Mouse (Mus musculus): ENCODE data around the gene Gldc. TPM values are rescaled to one million over a fixed set of nuclear protein-coding genes. Genes with fewer than 3 reads are reported as not detected.
"Not testable (repeated sequence)": the region's sequence is repeated elsewhere in the genome, so short reads cannot be mapped to it uniquely, and the experiment has no call there.

Gene Gldc
- polyA plus RNA-seq (2016; fragmentation: Nextera tagmentation; extraction: Ambion mirVana) = 48.4 and 49.3 TPM in 2 replicates

DNA sequence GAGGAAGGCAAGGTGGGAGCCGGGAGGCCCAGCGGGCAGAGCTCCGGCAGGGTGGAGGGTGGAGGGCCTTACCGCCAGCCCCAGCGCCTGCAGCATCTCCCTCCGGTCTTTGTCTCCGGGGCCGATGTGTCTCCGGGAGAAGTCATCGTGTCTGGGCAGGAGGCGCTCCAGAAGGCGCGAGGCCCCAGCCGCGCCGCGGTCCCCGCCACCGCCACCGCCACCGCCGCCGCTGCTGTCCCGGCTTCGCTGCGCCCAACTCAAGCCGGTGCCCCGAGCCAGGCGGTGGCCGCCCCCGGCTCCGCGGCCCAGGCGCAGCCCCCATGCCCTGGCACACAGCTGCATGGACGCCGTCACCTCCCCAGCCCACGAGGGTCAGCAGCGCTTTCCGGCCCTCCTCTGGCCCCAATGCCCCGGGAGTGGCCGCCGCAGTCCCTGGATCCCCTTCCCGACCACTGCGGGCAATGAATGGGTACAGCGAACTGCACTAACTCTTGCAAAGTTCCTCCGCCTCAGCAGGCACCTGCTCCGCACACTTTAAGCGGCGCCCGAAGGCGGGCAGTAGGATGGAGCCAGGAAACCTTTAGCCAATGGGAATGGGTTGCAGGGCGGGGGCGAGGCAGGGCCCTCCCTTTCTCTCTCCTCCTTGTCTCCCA, at the start of gene Gldc:
TSS of gene Gldc (minus strand) at position 511 of the 653 bp plus-strand sequence.
- Histone ChIP-seq H3K27me3 (ENCODE audit: poor library complexity, severe bottlenecking) (peaks cover 17% of the 10 kb centered on the region), H3K27ac (peak within 1 kb of the TSS; percentile 96), H3K4me1 (peaks cover 34% of the 10 kb centered on the region), H3K4me3 (peak within 1 kb of the TSS; percentile 89), H3K36me3 (replicated peaks) (peaks cover 19% of the 10 kb centered on the region), H3K9me3 (0 out of 2 replicates have a peak, but pooled peaks cover 2% of the 10 kb centered on the region)
- under 1% methylated on average over 39 of the region's 53 CpGs for WGBS
- peak; percentile 87 for DNase-seq (ENCODE audit: extremely low spot score, low spot score)

DNA sequence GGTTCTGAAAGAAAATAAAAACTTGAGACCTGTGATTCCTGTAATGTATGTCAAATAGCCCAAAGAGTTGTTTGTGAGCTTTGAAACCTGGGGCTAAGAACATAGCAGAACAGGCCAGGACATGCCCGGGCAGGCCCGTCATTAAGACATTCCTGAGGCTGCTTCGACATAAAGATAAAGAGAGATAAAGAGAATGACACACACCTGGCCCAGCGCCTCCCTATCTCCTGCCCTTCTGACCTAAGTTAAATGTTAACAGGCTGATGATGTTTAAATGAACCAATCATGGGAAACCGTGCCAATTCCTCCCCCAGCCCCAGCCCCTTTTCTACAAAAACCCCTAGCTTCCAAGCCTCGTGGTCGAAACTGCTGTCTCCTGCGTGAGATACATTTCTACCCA, 47.4 kb upstream of the Gldc start:
- not testable (repeated sequence) for H3K4me1 ChIP-seq; H3K27ac ChIP-seq; H3K9me3 ChIP-seq; H3K27me3 ChIP-seq (ENCODE audit: poor library complexity, severe bottlenecking); H3K4me3 ChIP-seq; H3K36me3 ChIP-seq (replicated peaks); DNase-seq (ENCODE audit: extremely low spot score, low spot score)
- WGBS = 92% methylated on average over 8 of the region's 8 CpGs

DNA sequence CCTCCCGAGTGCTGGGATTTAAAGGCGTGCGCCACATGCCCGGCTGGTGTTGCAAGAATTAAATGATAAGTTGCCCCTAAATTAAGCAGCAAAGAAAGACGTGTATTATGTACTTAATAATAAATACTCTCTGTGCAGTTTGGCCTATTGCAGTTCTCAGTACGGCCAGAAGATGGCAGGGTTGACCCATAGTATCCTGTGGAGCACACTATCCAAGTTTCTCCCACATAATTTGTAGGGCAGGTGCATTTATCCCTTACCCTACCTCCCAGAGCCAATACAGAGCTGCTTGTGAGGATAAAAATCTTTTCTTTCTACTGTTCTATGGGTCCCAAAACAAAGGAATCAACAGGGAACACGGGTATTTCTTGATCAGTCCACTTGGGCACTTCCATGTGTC, 42.1 kb upstream of the Gldc start:
- Histone ChIP-seq H3K27ac (no peak overlapping the region), H3K27me3 (ENCODE audit: poor library complexity, severe bottlenecking) (no peaks in the 10 kb centered on the region), H3K4me1 (peaks cover 6% of the 10 kb centered on the region), H3K4me3 (no peak overlapping the region), H3K9me3 (no peaks in the 10 kb centered on the region), H3K36me3 (replicated peaks) (no peaks in the 10 kb centered on the region)
- 22% methylated on average over 7 of the region's 7 CpGs for WGBS
- DNase-seq (ENCODE audit: extremely low spot score, low spot score) = peak; percentile 49

GRCm38 (mm10) chr19:30216186-30216585, 41.0 kb upstream of the Gldc start:
- no peaks in the 10 kb centered on the region for H3K36me3 ChIP-seq (replicated peaks)
- H3K27ac ChIP-seq = no peak overlapping the region
- DNase-seq (ENCODE audit: extremely low spot score, low spot score) = no peak
- peaks cover 6% of the 10 kb centered on the region for H3K4me1 ChIP-seq
- H3K9me3 ChIP-seq = no peaks in the 10 kb centered on the region
- H3K27me3 ChIP-seq (ENCODE audit: poor library complexity, severe bottlenecking) = no peaks in the 10 kb centered on the region
- H3K4me3 ChIP-seq = no peak overlapping the region
- 83% methylated on average over 4 of the region's 4 CpGs for whole genome bisulfite sequencing

DNA sequence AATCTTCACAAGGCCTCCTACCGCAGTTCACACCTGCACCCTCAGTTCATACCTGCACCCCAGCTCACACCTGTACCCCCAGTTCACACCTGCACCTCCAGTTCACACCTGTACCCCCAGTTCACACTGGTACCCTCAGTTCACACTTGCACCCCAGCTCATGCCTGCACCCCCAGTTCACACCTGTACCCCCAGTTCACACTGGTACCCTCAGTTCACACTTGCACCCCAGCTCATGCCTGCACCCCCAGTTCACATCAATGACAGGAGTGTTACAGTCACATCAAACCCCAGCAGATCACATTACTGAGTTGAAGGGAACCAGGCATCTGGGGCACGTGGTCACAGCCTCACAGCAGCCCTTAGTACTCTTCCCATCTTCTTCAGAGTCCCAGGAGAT, 40.5 kb upstream of the Gldc start:
- not testable (repeated sequence) for DNase-seq (ENCODE audit: extremely low spot score, low spot score); H3K9me3 ChIP-seq; H3K36me3 ChIP-seq (replicated peaks); H3K27ac ChIP-seq; H3K27me3 ChIP-seq (ENCODE audit: poor library complexity, severe bottlenecking); H3K4me1 ChIP-seq; H3K4me3 ChIP-seq
- 70% methylated on average over 2 of the region's 2 CpGs for WGBS

- no peak overlapping the region for H3K27ac ChIP-seq
Measured at GRCm38 (mm10) chr19:30214026-30214425, 38.8 kb upstream of the Gldc start.

GRCm38 (mm10) chr19:30209006-30209405, 33.8 kb upstream of the Gldc start:
- H3K27ac ChIP-seq; H3K4me1 ChIP-seq; H3K27me3 ChIP-seq (ENCODE audit: poor library complexity, severe bottlenecking); H3K9me3 ChIP-seq; H3K4me3 ChIP-seq; H3K36me3 ChIP-seq (replicated peaks); DNase-seq (ENCODE audit: extremely low spot score, low spot score): not testable (repeated sequence)
- 86% methylated on average over 8 of the region's 8 CpGs for WGBS

More at GRCm38 (mm10) chr19:30214026-30214425, 38.8 kb upstream of the Gldc start:
- Histone ChIP-seq H3K4me3 (no peak overlapping the region), H3K4me1 (peaks cover 6% of the 10 kb centered on the region), H3K27me3 (ENCODE audit: poor library complexity, severe bottlenecking) (no peaks in the 10 kb centered on the region), H3K36me3 (replicated peaks) (no peaks in the 10 kb centered on the region), H3K9me3 (no peaks in the 10 kb centered on the region)
- 54% methylated on average over 2 of the region's 2 CpGs for WGBS
- DNase-seq (ENCODE audit: extremely low spot score, low spot score) = no peak

DNA sequence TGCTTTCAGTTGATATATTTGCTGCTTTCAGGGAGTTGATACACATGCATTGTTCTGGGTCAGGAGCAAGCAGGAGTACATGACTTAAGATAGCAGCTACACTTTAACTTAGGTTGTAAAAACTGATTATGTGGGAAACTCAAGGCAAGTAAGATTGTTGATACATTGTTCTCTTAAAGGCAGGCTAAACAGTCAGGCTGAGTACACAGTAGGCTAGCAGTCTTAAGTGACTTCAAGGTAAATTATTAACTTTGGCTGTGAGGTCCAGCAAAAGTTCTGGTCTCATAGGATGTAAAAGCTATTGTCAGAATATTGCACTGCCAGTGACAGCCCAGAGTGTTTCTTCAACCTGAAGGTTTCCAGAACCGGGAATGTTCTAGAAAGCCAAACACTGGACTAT, 31.8 kb upstream of the Gldc start:
- Histone ChIP-seq H3K4me3 (no peak overlapping the region), H3K27me3 (ENCODE audit: poor library complexity, severe bottlenecking) (peaks cover 4% of the 10 kb centered on the region; the same call in 1 of the 2 replicates), H3K27ac (no peak overlapping the region), H3K9me3 (no peaks in the 10 kb centered on the region), H3K36me3 (replicated peaks) (no peaks in the 10 kb centered on the region), H3K4me1 (no peaks in the 10 kb centered on the region)
- no peak for DNase-seq (ENCODE audit: extremely low spot score, low spot score)
- WGBS = 88% methylated on average over 1 of the region's 1 CpGs

DNA sequence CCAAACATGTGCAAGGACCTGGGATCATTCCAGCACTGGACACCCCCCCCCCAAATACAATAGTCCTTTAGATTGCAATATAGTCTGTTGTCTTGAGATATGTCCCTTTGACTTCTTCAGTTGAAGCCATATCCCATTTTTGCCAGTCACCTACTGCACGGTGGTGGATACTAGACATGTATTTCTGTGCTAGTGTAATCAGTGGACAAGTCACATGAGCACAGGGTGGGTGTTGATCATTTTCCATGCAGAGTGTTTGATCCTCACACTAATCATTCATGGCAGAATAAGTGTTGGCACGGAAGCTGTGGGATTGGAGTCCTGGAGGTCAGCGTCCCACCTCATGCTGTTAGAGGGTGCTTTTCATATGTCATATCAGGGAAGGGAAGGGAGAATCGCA, 30.6 kb upstream of the Gldc start:
- Histone ChIP-seq H3K9me3 (no peaks in the 10 kb centered on the region), H3K27ac (no peak overlapping the region), H3K27me3 (ENCODE audit: poor library complexity, severe bottlenecking) (peaks cover 4% of the 10 kb centered on the region; the same call in 1 of the 2 replicates), H3K36me3 (replicated peaks) (no peaks in the 10 kb centered on the region), H3K4me3 (no peak overlapping the region), H3K4me1 (no peaks in the 10 kb centered on the region)
- DNase-seq (ENCODE audit: extremely low spot score, low spot score) = no peak
- WGBS = 81% methylated on average over 4 of the region's 4 CpGs

DNA sequence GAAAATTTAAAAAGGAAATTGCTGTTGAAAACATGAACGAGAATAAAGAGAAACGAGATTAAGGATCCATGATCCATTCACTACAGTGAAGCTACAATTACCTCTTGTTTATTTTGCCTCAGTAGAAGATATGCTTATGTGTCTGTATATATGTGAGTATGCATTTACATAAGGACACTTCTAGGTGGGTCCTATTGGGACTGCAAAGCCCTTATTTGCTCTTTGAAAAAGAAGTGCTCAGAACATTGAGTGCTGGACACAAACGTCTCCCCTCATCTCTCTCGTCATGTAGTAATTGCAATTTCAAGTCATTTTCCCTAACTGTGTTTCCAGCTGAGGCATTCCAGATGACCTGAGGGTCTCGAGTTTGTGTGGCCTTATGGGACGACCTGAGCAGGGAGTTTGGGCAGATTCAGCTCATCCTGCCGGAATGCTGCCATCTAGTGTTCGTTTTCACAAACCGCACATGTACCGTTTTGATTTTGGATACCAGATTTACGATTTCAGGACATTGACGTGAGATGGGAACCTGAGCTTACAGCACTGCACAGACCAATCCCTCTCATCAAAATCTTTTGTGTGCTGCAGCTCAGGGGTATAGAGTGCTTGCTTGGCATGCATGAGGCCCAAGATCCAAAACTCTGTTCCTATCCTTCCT, 30.1 kb upstream of the Gldc start:
- H3K27me3 ChIP-seq (ENCODE audit: poor library complexity, severe bottlenecking) = peaks cover 4% of the 10 kb centered on the region; the same call in 1 of the 2 replicates
- H3K36me3 ChIP-seq (replicated peaks) = no peaks in the 10 kb centered on the region
- H3K9me3 ChIP-seq = no peaks in the 10 kb centered on the region
- 20% methylated on average over 12 of the region's 12 CpGs for WGBS
- H3K4me3 ChIP-seq = no peak overlapping the region
- DNase-seq (ENCODE audit: extremely low spot score, low spot score) = peak; percentile 67
- no peaks in the 10 kb centered on the region for H3K4me1 ChIP-seq
- no peak overlapping the region for H3K27ac ChIP-seq

- Histone ChIP-seq H3K36me3 (replicated peaks) (no peaks in the 10 kb centered on the region), H3K27me3 (ENCODE audit: poor library complexity, severe bottlenecking) (peaks cover 4% of the 10 kb centered on the region; the same call in 1 of the 2 replicates), H3K4me3 (no peak overlapping the region), H3K9me3 (no peaks in the 10 kb centered on the region), H3K4me1 (no peaks in the 10 kb centered on the region), H3K27ac (no peak overlapping the region)
- 88% methylated on average over 7 of the region's 7 CpGs for WGBS
- no peak for DNase-seq (ENCODE audit: extremely low spot score, low spot score)
Measured at GRCm38 (mm10) chr19:30202177-30202576, 26.9 kb upstream of the Gldc start.

GRCm38 (mm10) chr19:30194999-30195398, 19.8 kb upstream of the Gldc start:
- no peak for DNase-seq (ENCODE audit: extremely low spot score, low spot score)
- Histone ChIP-seq H3K4me1 (no peaks in the 10 kb centered on the region), H3K9me3 (peaks cover 1% of the 10 kb centered on the region; the same call in 1 of the 2 replicates), H3K27ac (no peak overlapping the region), H3K36me3 (replicated peaks) (no peaks in the 10 kb centered on the region), H3K4me3 (no peak overlapping the region), H3K27me3 (ENCODE audit: poor library complexity, severe bottlenecking) (no peaks in the 10 kb centered on the region)
- WGBS = 86% methylated on average over 6 of the region's 6 CpGs

DNA sequence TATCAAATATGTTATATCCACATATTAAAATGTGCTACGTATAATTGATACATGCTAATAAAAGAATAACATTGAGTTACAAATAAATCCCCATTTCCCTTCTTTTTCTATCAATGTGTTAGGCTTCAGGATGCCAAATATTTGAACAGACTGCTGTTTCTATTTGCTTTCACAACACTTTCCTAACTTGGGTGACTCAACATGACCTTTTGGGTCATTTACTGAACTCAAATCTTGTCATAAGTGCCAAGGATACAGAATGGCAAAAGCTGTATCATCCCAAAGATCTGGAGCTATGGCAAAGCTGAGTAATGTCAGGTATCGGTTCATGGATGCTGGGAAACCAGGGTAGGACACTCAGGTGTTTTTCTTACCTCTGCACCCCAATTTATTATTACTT, 12.0 kb upstream of the Gldc start:
- H3K4me3 ChIP-seq = no peak overlapping the region
- peaks cover 14% of the 10 kb centered on the region; the same call in 1 of the 2 replicates for H3K9me3 ChIP-seq
- no peak for DNase-seq (ENCODE audit: extremely low spot score, low spot score)
- H3K27me3 ChIP-seq (ENCODE audit: poor library complexity, severe bottlenecking) = no peaks in the 10 kb centered on the region
- 96% methylated on average over 2 of the region's 2 CpGs for WGBS
- no peak overlapping the region for H3K27ac ChIP-seq
- no peaks in the 10 kb centered on the region for H3K4me1 ChIP-seq
- no peaks in the 10 kb centered on the region for H3K36me3 ChIP-seq (replicated peaks)
